Mouse (Mus musculus) hindbrain, embryonic 14.5 days (tissue): ENCODE measurements around the gene Foxi2. TPM values are rescaled to one million over a fixed set of nuclear protein-coding genes. Genes with fewer than 3 reads are reported as not detected.

Experiments used
- ATAC-seq: fragments of 200-750 bp; cut with Nextera tagmentation; 2 replicates; pipeline ENCODE4 v1.8.0; 2017; ENCODE audit warnings: moderate number of reproducible peaks, mild to moderate bottlenecking, moderate TSS enrichment, moderate library complexity; ENCODE audit not compliant: low FRiP score
- DNase-seq: peaks from one replicate; pipeline ENCODE4 v3.0.0-alpha.2; 2015; ENCODE audit warnings: low spot score
- H3K27ac ChIP-seq: fragments of 300-500 bp; sonication (generic); 2 replicates; pipeline ENCODE4 v1.5.1; 2014; ENCODE audit warnings: mild to moderate bottlenecking, moderate library complexity
- H3K27me3 ChIP-seq: fragments of 300-500 bp; sonication (generic); 2 replicates; pipeline ENCODE4 v1.6.1; 2014; ENCODE audit warnings: mild to moderate bottlenecking, low read length, mixed read lengths; ENCODE audit not compliant: control insufficient read depth, insufficient read depth
- H3K36me3 ChIP-seq: fragments of 300-500 bp; sonication (generic); replicated peaks from 2 replicates; pipeline ENCODE4 v1.6.1; 2014; ENCODE audit not compliant: control insufficient read depth, insufficient read depth
- H3K4me1 ChIP-seq: fragments of 300-500 bp; sonication (generic); replicated peaks from 2 replicates; pipeline ENCODE4 v1.6.1; 2014; ENCODE audit warnings: antibody characterized with exemption, low read length, mixed read lengths; ENCODE audit not compliant: control insufficient read depth, insufficient read depth
- H3K4me2 ChIP-seq: fragments of 300-500 bp; sonication (generic); replicated peaks from 2 replicates; pipeline ENCODE4 v1.6.1; 2014; ENCODE audit warnings: mild to moderate bottlenecking, moderate library complexity
- H3K4me3 ChIP-seq: fragments of 300-500 bp; sonication (generic); replicated peaks from 2 replicates; pipeline ENCODE4 v1.5.1; 2014; ENCODE audit warnings: mild to moderate bottlenecking, low read length
- H3K9ac ChIP-seq: fragments of 300-500 bp; sonication (generic); 2 replicates; pipeline ENCODE4 v1.6.1; 2014
- H3K9me3 ChIP-seq: fragments of 300-500 bp; sonication (generic); 2 replicates; pipeline ENCODE4 v1.6.1; 2016; ENCODE audit warnings: low read length; ENCODE audit not compliant: control insufficient read depth
- WGBS: fragments of 180-500 bp; shearing (Covaris S2); extraction: QIAGEN DNeasy Blood & Tissue Kit; methylation state at CpG from one replicate; pipeline ENCODE4 v1.1.7; 2014; 5-methylcytosine and 5-hydroxymethylcytosine counted together
- polyA plus RNA-seq: library from polyadenylated mRNA; unstranded; fragments of >200 nt; fragmentation: Nextera tagmentation; extraction: Ambion mirVana; gene quantifications from 2 replicates; pipeline ENCODE4 v1.2.1, GENCODE M21; 2014

The Foxi2 gene
- not detected in 2 replicates for polyA plus RNA-seq

GRCm38 (mm10) chr7:135410237-135410965, at the start of gene Foxi2:
TSS of gene Foxi2 (plus strand) at chr7:135410308.
- H3K4me3 ChIP-seq: peak within 1 kb of the TSS; percentile 30
- peaks cover 39% of the 10 kb centered on the region for H3K27me3 ChIP-seq
- ATAC-seq (no peak), DNase-seq (no peak)
- H3K4me1 ChIP-seq: no peaks in the 10 kb centered on the region
- no peak within 1 kb of the TSS for H3K27ac ChIP-seq
- WGBS: 3% methylated on average over 41 of the region's 51 CpGs
- peak within 1 kb of the TSS; percentile 49; the same call in 1 of the 2 replicates for H3K9ac ChIP-seq
- H3K4me2 ChIP-seq: peak within 1 kb of the TSS; percentile 57
- H3K9me3 ChIP-seq: no peaks in the 10 kb centered on the region
- no peaks in the 10 kb centered on the region for H3K36me3 ChIP-seq

GRCm38 (mm10) chr7:135364606-135365005, 45.5 kb upstream of the Foxi2 start:
- no peak overlapping the region for H3K27ac ChIP-seq
- DNase-seq (no peak), ATAC-seq (no peak)
- H3K4me3 ChIP-seq: no peak overlapping the region
- no peak overlapping the region for H3K9ac ChIP-seq
- no peaks in the 10 kb centered on the region for H3K9me3 ChIP-seq
- H3K27me3 ChIP-seq: no peaks in the 10 kb centered on the region
- no peaks in the 10 kb centered on the region for H3K4me1 ChIP-seq
- 96% methylated on average over 5 of the region's 5 CpGs for WGBS
- H3K4me2 ChIP-seq: no peak overlapping the region
- H3K36me3 ChIP-seq: no peaks in the 10 kb centered on the region

- H3K27me3 ChIP-seq: no peaks in the 10 kb centered on the region
- DNase-seq: peak; percentile 54
- no peak overlapping the region for H3K4me3 ChIP-seq
- peak overlapping the region; percentile 28 for H3K4me2 ChIP-seq
- H3K36me3 ChIP-seq: no peaks in the 10 kb centered on the region
- H3K9me3 ChIP-seq: no peaks in the 10 kb centered on the region
- 55% methylated on average over 13 of the region's 13 CpGs for WGBS
- H3K27ac ChIP-seq: peak overlapping the region; percentile 2; the same call in 1 of the 2 replicates
- peaks cover 3% of the 10 kb centered on the region; the same call in 1 of the 2 replicates for H3K4me1 ChIP-seq
- H3K9ac ChIP-seq: no peak overlapping the region
- no peak for ATAC-seq
Observed at GRCm38 (mm10) chr7:135376048-135376447, 34.1 kb upstream of the Foxi2 start.

GRCm38 (mm10) chr7:135376932-135377331, 33.2 kb upstream of the Foxi2 start:
- no peaks in the 10 kb centered on the region for H3K9me3 ChIP-seq
- no peak overlapping the region for H3K4me3 ChIP-seq
- WGBS: 67% methylated on average over 5 of the region's 5 CpGs
- ATAC-seq (no peak), DNase-seq (no peak)
- H3K4me2 ChIP-seq: no peak overlapping the region
- no peak overlapping the region for H3K27ac ChIP-seq
- H3K4me1 ChIP-seq: peaks cover 3% of the 10 kb centered on the region; the same call in 1 of the 2 replicates
- no peak overlapping the region for H3K9ac ChIP-seq
- H3K36me3 ChIP-seq: no peaks in the 10 kb centered on the region
- no peaks in the 10 kb centered on the region for H3K27me3 ChIP-seq

GRCm38 (mm10) chr7:135378331-135378730, 31.8 kb upstream of the Foxi2 start:
- Histone ChIP-seq H3K9me3 (no peaks in the 10 kb centered on the region), H3K4me2 (no peak overlapping the region), H3K27ac (no peak overlapping the region), H3K9ac (no peak overlapping the region), H3K27me3 (no peaks in the 10 kb centered on the region), H3K4me1 (peaks cover 3% of the 10 kb centered on the region; the same call in 1 of the 2 replicates), H3K36me3 (no peaks in the 10 kb centered on the region), H3K4me3 (no peak overlapping the region)
- DNase-seq (no peak), ATAC-seq (no peak)
- 82% methylated on average over 5 of the region's 5 CpGs for WGBS

GRCm38 (mm10) chr7:135389039-135389438, 21.1 kb upstream of the Foxi2 start:
- no peak for DNase-seq
- 66% methylated on average over 3 of the region's 3 CpGs for WGBS

GRCm38 (mm10) chr7:135392949-135393542, 17.1 kb upstream of the Foxi2 start:
- Histone ChIP-seq H3K4me2 (no peak overlapping the region), H3K9me3 (no peaks in the 10 kb centered on the region), H3K4me1 (no peaks in the 10 kb centered on the region), H3K4me3 (no peak overlapping the region), H3K27me3 (peaks cover 6% of the 10 kb centered on the region; the same call in 1 of the 2 replicates), H3K27ac (no peak overlapping the region), H3K9ac (no peak overlapping the region), H3K36me3 (no peaks in the 10 kb centered on the region)
- DNase-seq: no peak
- 8% methylated on average over 5 of the region's 5 CpGs for WGBS
- ATAC-seq: no peak

More at GRCm38 (mm10) chr7:135389039-135389438, 21.1 kb upstream of the Foxi2 start:
- no peak overlapping the region for H3K4me2 ChIP-seq
- 0 out of 2 replicates have a peak, but pooled peaks cover 7% of the 10 kb centered on the region for H3K9me3 ChIP-seq
- no peak overlapping the region for H3K9ac ChIP-seq
- H3K27ac ChIP-seq: no peak overlapping the region
- H3K4me3 ChIP-seq: no peak overlapping the region
- no peak for ATAC-seq
- H3K27me3 ChIP-seq: peaks cover 6% of the 10 kb centered on the region; the same call in 1 of the 2 replicates
- H3K36me3 ChIP-seq: no peaks in the 10 kb centered on the region
- H3K4me1 ChIP-seq: no peaks in the 10 kb centered on the region

- Histone ChIP-seq H3K4me3 (no peak overlapping the region), H3K9me3 (no peaks in the 10 kb centered on the region), H3K27ac (no peak overlapping the region), H3K36me3 (no peaks in the 10 kb centered on the region), H3K4me2 (no peak overlapping the region), H3K4me1 (no peaks in the 10 kb centered on the region), H3K9ac (no peak overlapping the region), H3K27me3 (peaks cover 6% of the 10 kb centered on the region; the same call in 1 of the 2 replicates)
- ATAC-seq (no peak), DNase-seq (no peak)
- 88% methylated on average over 3 of the region's 3 CpGs for WGBS
Observed at GRCm38 (mm10) chr7:135394436-135394835, 15.7 kb upstream of the Foxi2 start.

GRCm38 (mm10) chr7:135395242-135395641, 14.9 kb upstream of the Foxi2 start:
- H3K4me2 ChIP-seq: no peak overlapping the region
- no peaks in the 10 kb centered on the region; the same call in 1 of the 2 replicates for H3K27me3 ChIP-seq
- ATAC-seq: no peak
- no peak overlapping the region for H3K9ac ChIP-seq
- H3K36me3 ChIP-seq: no peaks in the 10 kb centered on the region
- no peak for DNase-seq
- no peak overlapping the region for H3K27ac ChIP-seq
- H3K9me3 ChIP-seq: no peaks in the 10 kb centered on the region
- H3K4me3 ChIP-seq: no peak overlapping the region
- no peaks in the 10 kb centered on the region for H3K4me1 ChIP-seq
